Mouse (Mus musculus) neural tube, embryonic 15.5 days (tissue): ENCODE data around the gene Scaper. TPM values are rescaled to one million over a fixed set of nuclear protein-coding genes. Genes with fewer than 3 reads are reported as not detected.

ENCODE experiments used
- ATAC-seq: fragments of 200-750 bp; cut with Nextera tagmentation; 2 replicates; pipeline ENCODE4 v1.8.0; 2017; ENCODE audit warnings: mild to moderate bottlenecking, moderate TSS enrichment, moderate library complexity; ENCODE audit not compliant: low FRiP score
- H3K27ac ChIP-seq: fragments of 300-500 bp; sonication (generic); replicated peaks from 2 replicates; pipeline ENCODE4 v1.5.1; 2015; ENCODE audit warnings: mild to moderate bottlenecking, inconsistent platforms
- H3K27me3 ChIP-seq: fragments of 300-500 bp; sonication (generic); replicated peaks from 2 replicates; pipeline ENCODE4 v1.6.1; 2015; ENCODE audit warnings: inconsistent platforms
- H3K36me3 ChIP-seq: fragments of 300-500 bp; sonication (generic); 2 replicates; pipeline ENCODE4 v1.6.1; 2015; ENCODE audit warnings: inconsistent platforms
- H3K4me1 ChIP-seq: fragments of 300-500 bp; sonication (generic); 2 replicates; pipeline ENCODE4 v1.6.1; 2015; ENCODE audit warnings: inconsistent platforms
- H3K4me2 ChIP-seq: fragments of 300-500 bp; sonication (generic); 2 replicates; pipeline ENCODE4 v1.6.1; 2015; ENCODE audit warnings: inconsistent platforms, mild to moderate bottlenecking, moderate library complexity
- H3K4me3 ChIP-seq: fragments of 300-500 bp; sonication (generic); replicated peaks from 2 replicates; pipeline ENCODE4 v1.5.1; 2015; ENCODE audit warnings: mild to moderate bottlenecking, inconsistent platforms
- H3K9ac ChIP-seq: fragments of 300-500 bp; sonication (generic); replicated peaks from 2 replicates; pipeline ENCODE4 v1.6.1; 2015; ENCODE audit warnings: mild to moderate bottlenecking, inconsistent platforms
- H3K9me3 ChIP-seq: fragments of 300-500 bp; sonication (generic); replicated peaks from 2 replicates; pipeline ENCODE4 v1.6.1; 2016; ENCODE audit warnings: inconsistent platforms
- WGBS: fragments of 180-500 bp; shearing (Covaris S2); methylation state at CpG from one replicate; pipeline ENCODE4 v1.1.7; 2015; ENCODE audit warnings: mixed read lengths; 5-methylcytosine and 5-hydroxymethylcytosine counted together
- polyA plus RNA-seq: library from polyadenylated mRNA; unstranded; fragments of >200 nt; fragmentation: Nextera tagmentation; extraction: Ambion mirVana; gene quantifications from 2 replicates; pipeline ENCODE4 v1.2.1, GENCODE M21; 2015

Scaper gene
- polyA plus RNA-seq, result 34.2 and 36.8 TPM in 2 replicates

DNA sequence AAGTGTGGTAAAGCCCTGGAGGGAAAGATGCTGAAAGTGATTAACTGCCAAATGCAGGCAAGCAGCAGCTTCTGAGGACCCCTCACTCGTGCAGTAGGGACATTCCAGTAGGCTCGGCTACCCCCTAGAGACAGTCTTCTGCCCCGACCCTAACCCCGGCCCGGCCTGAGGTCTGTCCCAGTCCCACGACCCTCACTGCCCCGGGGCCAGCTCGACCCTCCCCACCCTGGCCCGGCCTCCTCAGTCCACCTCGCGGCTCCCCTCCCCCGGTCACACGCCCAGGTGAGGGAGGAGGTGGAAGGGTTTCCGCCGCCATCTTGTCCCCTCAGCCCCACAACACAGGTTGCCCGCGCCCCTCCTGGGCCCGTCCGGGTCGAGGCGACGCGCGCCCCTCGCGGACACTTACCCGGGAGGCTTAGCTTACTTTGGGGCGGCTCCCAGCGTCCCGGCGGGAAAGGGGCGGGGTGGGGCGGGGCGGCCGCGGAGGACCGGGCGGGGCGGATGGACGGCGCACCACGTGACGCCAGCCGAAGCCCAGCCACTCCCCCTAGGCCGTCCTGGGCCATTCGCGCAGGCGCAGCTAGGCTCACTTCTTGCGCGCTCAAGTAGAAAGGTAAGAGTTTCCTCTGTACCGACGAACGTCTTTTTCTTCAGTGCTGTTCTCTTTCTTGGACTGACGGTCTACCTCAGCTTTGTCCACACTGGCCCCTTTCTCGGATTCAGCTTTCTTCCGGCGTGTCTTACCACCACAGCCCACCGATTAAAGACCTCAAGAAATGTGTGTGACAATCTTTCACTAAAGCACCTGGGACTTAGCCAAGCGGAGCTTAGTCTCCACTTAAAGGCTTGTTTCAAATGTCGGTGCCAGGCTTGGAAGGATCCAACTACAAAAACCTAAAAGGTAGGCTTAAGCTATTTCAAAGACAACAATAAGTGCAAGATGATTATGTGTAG lies at the start of gene Scaper:
Scaper (minus strand) TSS at position 456 of the 954 bp plus-strand sequence.
- Histone ChIP-seq H3K27me3 (no peaks in the 10 kb centered on the region), H3K4me1 (peaks cover 24% of the 10 kb centered on the region), H3K4me2 (peak within 1 kb of the TSS; percentile 68), H3K4me3 (peak within 1 kb of the TSS; percentile 80), H3K9ac (peak within 1 kb of the TSS; percentile 78), H3K9me3 (no peaks in the 10 kb centered on the region), H3K36me3 (no peaks in the 10 kb centered on the region), H3K27ac (peak within 1 kb of the TSS; percentile 92)
- under 1% methylated on average over 51 of the region's 60 CpGs for WGBS
- peak; percentile 97 for ATAC-seq

DNA sequence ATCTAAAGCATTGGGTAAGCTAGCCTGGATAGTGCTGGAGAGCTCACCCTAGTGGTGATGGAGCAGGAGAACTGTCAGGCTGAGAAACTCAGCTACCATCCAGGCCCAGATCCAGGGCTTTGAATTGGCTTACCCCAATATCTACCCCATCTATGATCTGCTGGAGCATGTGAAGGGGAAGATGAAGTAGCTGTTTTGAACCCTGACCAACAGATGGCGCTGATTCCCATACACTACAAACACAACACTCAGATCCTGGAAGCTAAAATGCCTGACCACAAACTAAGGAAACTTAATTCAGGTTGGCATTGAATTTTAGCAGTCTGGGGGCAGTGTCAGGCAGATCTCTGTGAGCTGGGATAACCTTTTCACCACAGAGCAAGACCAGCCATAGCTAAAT lies 8.9 kb upstream of the Scaper start:
- Histone ChIP-seq H3K4me3 (no peak overlapping the region), H3K27ac (no peak overlapping the region), H3K9me3 (no peaks in the 10 kb centered on the region), H3K4me2 (no peak overlapping the region), H3K27me3 (no peaks in the 10 kb centered on the region), H3K36me3 (no peaks in the 10 kb centered on the region), H3K9ac (no peak overlapping the region), H3K4me1 (no peaks in the 10 kb centered on the region)
- 44% methylated on average over 1 of the region's 1 CpGs for WGBS
- ATAC-seq, result no peak

DNA sequence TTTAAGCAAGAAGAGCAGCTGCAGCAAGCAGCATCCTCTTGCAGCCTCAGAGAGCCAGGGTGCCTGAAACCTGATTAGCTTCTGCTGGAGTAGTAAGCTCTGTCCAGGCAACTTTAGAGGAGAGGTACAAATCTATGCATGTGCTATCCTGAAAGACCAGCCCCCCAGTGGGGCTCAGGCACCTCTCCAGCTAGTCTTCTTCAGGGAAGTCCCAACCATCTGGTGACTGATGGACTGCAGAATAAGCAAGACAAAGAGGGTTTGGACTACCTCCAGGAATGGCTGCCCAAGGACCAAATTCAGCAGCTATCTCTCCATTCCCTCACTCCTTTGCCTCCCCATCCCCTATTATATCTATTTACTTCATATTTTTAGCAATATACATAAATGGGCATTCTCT lies 3.4 kb upstream of the Scaper start:
- no peak overlapping the region for H3K4me2 ChIP-seq
- H3K9ac ChIP-seq, result no peak overlapping the region
- H3K27ac ChIP-seq, result no peak overlapping the region
- no peaks in the 10 kb centered on the region for H3K27me3 ChIP-seq
- no peaks in the 10 kb centered on the region for H3K36me3 ChIP-seq
- H3K9me3 ChIP-seq, result no peaks in the 10 kb centered on the region
- peaks cover 24% of the 10 kb centered on the region for H3K4me1 ChIP-seq
- no peak for ATAC-seq
- H3K4me3 ChIP-seq, result no peak overlapping the region

DNA sequence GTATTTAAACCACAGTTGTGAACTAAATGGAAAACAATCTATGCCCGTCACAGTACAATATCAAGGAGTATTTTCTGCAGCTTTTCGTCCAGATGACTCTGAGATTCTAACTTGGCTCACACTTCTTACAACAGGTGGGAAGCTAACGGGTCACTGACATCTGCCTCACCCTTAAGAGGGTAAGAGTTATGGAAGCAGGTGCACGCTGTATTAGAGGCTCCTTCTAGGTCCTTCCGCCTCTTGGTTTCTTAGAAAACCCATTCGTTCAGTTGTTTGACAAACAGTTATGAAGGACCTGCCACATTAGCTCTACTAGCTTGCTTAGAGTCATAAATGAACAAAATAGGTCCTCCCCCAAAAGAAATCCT lies 683 bp upstream of the Scaper start:
- Histone ChIP-seq H3K27ac (0 out of 2 replicates have a peak overlapping the region, but pooled peaks have one; percentile 92), H3K4me2 (peak overlapping the region; percentile 68), H3K36me3 (no peaks in the 10 kb centered on the region), H3K9ac (peak overlapping the region; percentile 78), H3K4me3 (peak overlapping the region; percentile 80), H3K4me1 (peaks cover 24% of the 10 kb centered on the region), H3K27me3 (no peaks in the 10 kb centered on the region), H3K9me3 (no peaks in the 10 kb centered on the region)
- peak; percentile 2; the same call in 1 of the 2 replicates for ATAC-seq
- 53% methylated on average over 6 of the region's 6 CpGs for WGBS

DNA sequence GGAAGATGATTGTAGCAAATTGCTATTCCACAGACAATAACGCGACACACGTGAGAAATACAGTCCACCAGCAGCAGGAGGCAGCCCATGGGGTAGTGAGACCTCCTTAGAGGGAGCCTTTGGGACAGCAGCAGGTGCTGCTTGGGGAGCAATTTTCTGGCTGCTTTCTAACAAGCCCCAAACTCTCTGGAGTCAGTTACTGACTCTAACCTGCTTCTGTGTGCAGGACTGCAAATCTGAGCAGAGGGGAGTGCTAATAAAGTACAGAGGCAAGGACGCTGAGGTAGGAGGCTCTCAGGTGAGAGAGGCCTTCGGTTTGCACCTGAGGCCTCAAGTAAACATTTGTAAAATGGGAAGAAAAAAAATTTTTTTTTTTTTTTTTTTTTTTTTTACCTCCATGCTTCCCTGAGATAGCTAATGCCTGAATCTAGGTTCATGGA lies 675 bp downstream of the Scaper start:
- H3K4me2 ChIP-seq, result peak overlapping the region; percentile 68
- H3K4me3 ChIP-seq, result peak overlapping the region; percentile 80
- ATAC-seq, result peak; percentile 16
- H3K36me3 ChIP-seq, result no peaks in the 10 kb centered on the region
- H3K9ac ChIP-seq, result peak overlapping the region; percentile 78
- H3K9me3 ChIP-seq, result no peaks in the 10 kb centered on the region
- 20% methylated on average over 5 of the region's 5 CpGs for WGBS
- no peaks in the 10 kb centered on the region for H3K27me3 ChIP-seq
- H3K4me1 ChIP-seq, result peaks cover 24% of the 10 kb centered on the region
- peak overlapping the region; percentile 92 for H3K27ac ChIP-seq

DNA sequence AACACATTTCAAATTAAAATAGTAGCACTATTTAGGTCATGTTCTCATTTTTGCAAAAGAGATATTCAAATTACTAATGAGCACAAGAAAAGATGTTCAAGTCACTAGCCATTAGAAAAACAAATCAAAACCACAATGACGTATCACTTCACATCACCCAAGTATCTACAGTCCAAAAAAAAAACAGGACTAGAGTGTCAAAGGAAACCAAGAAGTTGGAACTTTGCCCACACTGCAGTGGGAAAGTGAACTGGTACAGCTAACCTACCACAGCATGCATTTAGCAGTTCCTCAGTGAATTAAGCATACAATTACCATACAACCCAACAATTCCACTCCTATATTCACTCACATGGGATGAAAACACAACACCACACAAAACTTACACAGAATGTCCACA lies 5.4 kb downstream of the Scaper start:
- Histone ChIP-seq H3K4me3 (no peak overlapping the region), H3K36me3 (no peaks in the 10 kb centered on the region), H3K27ac (no peak overlapping the region), H3K9ac (no peak overlapping the region), H3K4me2 (no peak overlapping the region), H3K4me1 (peaks cover 10% of the 10 kb centered on the region), H3K9me3 (no peaks in the 10 kb centered on the region), H3K27me3 (no peaks in the 10 kb centered on the region)
- WGBS, result 85% methylated on average over 1 of the region's 1 CpGs
- ATAC-seq, result no peak

DNA sequence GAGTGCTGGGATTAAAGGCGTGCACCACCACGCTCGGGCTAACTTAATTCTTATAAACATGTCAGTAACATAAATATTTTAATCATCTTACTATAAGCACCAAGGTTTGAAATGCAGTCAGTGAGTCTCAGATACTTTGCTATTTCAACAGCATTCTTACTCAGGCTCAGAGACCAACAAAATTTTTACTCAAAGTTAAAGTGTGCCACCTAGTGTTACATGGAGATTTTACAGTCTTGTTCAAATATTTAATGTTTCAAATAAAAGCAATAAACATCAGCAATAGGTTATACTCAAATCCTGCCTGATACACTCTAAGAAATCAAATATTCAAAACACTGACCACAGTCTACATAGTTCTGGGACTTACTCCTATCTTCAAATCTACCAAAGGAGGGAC lies 19.3 kb downstream of the Scaper start:
- no peaks in the 10 kb centered on the region for H3K27me3 ChIP-seq
- H3K9ac ChIP-seq, result no peak overlapping the region
- H3K4me3 ChIP-seq, result no peak overlapping the region
- no peak overlapping the region for H3K4me2 ChIP-seq
- H3K9me3 ChIP-seq, result no peaks in the 10 kb centered on the region
- H3K27ac ChIP-seq, result no peak overlapping the region
- H3K4me1 ChIP-seq, result no peaks in the 10 kb centered on the region
- WGBS, result 80% methylated on average over 3 of the region's 3 CpGs
- no peak for ATAC-seq
- no peaks in the 10 kb centered on the region for H3K36me3 ChIP-seq

DNA sequence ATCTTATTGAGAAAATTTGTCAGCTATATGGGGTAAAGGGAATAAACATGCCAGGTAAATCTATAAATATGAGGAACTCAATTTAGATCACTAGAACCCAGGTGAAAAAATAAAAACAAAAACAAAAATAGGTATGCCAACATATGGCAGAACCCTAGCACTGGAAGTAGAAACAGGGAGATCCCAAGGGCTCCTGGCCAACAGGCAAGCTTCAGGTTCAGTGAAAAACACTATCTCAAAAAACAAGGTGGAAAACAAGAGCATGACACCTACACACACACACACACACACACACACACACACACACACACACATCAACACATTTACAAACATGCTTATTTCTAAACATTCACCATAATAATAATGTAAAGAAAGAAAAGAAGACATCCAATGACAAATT lies 21.2 kb downstream of the Scaper start:
- no peak overlapping the region for H3K4me2 ChIP-seq
- H3K27me3 ChIP-seq, result no peaks in the 10 kb centered on the region
- no peak overlapping the region for H3K9ac ChIP-seq
- H3K4me3 ChIP-seq, result no peak overlapping the region
- H3K4me1 ChIP-seq, result no peaks in the 10 kb centered on the region
- no peaks in the 10 kb centered on the region for H3K9me3 ChIP-seq
- no peaks in the 10 kb centered on the region for H3K36me3 ChIP-seq
- no peak for ATAC-seq
- no peak overlapping the region for H3K27ac ChIP-seq

DNA sequence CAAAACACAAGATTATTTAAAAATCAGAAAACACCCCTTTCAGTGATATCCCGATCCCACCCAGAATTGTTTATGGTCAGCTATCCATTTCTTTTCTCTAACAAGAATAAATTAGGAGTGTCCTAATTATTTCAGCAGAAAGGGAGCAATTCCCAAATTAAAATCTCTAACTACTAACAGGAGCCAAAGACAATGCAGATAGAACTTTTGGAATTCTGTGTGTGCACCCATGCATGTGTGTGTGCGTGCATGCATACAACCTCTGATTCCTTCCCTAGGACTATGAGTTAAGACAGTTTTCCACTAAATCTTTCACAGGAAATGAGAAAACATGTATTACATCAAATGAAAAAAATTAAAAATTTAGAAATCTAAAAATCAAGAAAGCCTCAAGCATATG lies 26.4 kb downstream of the Scaper start:
- Histone ChIP-seq H3K4me1 (no peaks in the 10 kb centered on the region), H3K4me2 (no peak overlapping the region), H3K27ac (no peak overlapping the region), H3K4me3 (no peak overlapping the region), H3K9me3 (no peaks in the 10 kb centered on the region), H3K9ac (no peak overlapping the region), H3K27me3 (no peaks in the 10 kb centered on the region), H3K36me3 (peaks cover 11% of the 10 kb centered on the region)
- WGBS, result 87% methylated on average over 2 of the region's 2 CpGs
- no peak for ATAC-seq

DNA sequence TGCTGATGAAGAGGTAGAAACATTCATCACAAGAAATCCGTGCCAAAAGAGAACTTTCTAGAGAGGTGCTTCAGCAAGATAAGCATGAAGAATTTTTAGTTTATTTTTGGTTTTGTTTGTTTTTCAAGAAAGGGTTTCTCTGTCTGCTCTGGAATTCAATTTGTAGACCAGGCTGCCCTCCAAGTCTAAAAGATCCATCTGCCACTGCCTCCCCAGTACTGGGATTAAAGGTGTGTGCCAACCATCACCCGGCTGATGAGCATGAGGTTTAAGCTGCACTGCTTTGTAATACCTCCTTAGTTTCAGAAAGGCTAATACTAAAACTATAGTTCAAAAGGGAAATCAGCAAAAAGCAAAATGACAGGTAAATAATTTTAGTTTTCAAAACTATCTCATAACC lies 35.0 kb downstream of the Scaper start:
- Histone ChIP-seq H3K4me1 (no peaks in the 10 kb centered on the region), H3K4me3 (no peak overlapping the region), H3K9ac (no peak overlapping the region), H3K27ac (no peak overlapping the region), H3K36me3 (no peaks in the 10 kb centered on the region; the same call in 1 of the 2 replicates), H3K4me2 (no peak overlapping the region), H3K27me3 (no peaks in the 10 kb centered on the region), H3K9me3 (no peaks in the 10 kb centered on the region)
- WGBS, result 73% methylated on average over 2 of the region's 2 CpGs
- no peak for ATAC-seq

DNA sequence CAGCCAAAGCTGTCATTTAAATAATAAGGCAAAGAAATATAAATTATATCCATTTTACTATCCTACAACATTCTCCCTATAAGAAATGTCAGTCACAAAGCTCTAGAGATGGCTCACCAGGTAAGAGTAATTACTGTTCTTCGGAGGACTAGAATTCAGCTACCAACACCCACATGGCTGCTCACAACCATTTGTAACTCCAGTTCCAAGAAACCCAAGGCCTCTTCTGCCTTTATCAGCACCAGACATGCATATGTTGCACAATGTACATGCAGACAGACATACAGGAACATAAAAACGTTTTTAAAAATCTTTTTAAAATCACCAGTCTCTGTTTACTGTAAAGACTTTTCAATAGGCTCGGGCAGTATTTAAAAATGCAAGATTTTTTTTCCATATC lies 36.3 kb downstream of the Scaper start:
- Histone ChIP-seq H3K9me3 (no peaks in the 10 kb centered on the region), H3K4me3 (no peak overlapping the region), H3K27ac (no peak overlapping the region), H3K4me2 (no peak overlapping the region), H3K9ac (no peak overlapping the region), H3K36me3 (no peaks in the 10 kb centered on the region), H3K27me3 (no peaks in the 10 kb centered on the region), H3K4me1 (no peaks in the 10 kb centered on the region)
- ATAC-seq, result no peak
- 72% methylated on average over 3 of the region's 3 CpGs for WGBS

DNA sequence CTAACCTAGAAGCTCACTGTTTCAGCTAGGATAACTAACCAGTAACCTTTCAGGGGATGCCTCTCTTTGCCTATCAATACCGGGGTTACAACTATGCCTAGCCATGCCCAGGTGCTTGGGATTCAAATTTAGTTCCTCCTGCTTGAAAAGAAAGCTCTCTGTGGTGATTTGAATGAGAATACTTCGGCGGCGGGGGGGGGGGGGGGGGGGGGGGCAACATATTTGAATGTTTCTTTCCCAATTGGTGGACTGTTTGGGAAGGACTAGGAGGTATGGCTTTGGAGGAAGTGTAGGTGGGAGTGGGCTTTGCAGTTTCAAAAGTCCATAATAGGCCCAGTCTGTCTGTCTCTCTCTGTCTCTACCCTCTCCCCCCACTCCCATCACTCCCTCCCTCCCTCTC lies 37.4 kb downstream of the Scaper start:
- H3K9me3 ChIP-seq, result no peaks in the 10 kb centered on the region
- no peaks in the 10 kb centered on the region for H3K27me3 ChIP-seq
- ATAC-seq, result no peak
- no peak overlapping the region for H3K27ac ChIP-seq
- H3K9ac ChIP-seq, result no peak overlapping the region
- H3K36me3 ChIP-seq, result no peaks in the 10 kb centered on the region
- WGBS, result 50% methylated on average over 3 of the region's 4 CpGs
- no peak overlapping the region for H3K4me3 ChIP-seq
- H3K4me2 ChIP-seq, result no peak overlapping the region
- H3K4me1 ChIP-seq, result no peaks in the 10 kb centered on the region
